Mouse (Mus musculus): Measurements from ENCODE around the gene Wscd2.
"Not testable (repeated sequence)": the region's sequence is repeated elsewhere in the genome, so short reads cannot be mapped to it uniquely, and the experiment has no call there.

Wscd2 gene

DNA sequence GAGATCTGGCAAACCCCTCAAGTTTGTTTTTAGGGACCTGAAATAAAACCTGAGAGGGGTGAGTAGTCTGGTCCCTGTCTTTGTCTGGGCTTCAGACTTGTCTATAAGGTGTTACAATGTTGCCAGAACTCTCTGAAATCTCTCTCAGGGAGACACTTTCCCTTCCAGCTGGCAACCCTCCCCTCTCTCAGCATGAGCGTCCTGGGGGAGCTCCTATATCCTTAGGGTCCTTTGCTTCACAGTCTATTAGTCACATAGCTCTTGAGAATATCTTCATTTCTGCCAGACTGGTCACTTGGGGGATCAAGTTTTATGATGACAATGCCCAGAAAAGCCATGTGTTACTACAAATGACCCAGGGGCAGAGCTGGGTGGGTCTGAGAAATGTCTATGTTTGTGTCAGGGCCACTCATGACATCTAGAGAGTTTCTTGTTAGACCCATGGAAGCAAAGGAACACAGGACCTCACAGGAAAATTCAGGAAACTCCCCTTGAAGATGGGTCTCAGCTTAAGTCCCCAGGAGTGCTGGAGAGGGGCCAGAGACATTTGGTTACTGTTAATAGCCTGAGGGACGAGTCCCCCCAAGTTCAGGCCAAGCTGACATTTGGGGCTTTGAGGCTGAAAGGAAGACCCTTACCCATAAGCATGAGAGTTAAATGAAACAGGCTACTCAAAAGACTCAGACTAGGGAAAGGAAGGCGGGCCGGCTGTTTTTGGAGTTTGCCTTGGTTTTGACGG, 93.5 kb downstream of the Wscd2 start:
- DNase-seq (ENCODE audit: low read depth) = no peak

- no peak for DNase-seq (ENCODE audit: low read depth)
These were observed 94.3 kb downstream of the Wscd2 start for GRCm38 (mm10) chr5:113584439-113584838.

GRCm38 (mm10) chr5:113585619-113586457, 95.7 kb downstream of the Wscd2 start:
- DNase-seq (ENCODE audit: low read depth) = not testable (repeated sequence)

- not testable (repeated sequence) for DNase-seq (ENCODE audit: low read depth)
These were observed 96.3 kb downstream of the Wscd2 start for GRCm38 (mm10) chr5:113586458-113586849.

DNA sequence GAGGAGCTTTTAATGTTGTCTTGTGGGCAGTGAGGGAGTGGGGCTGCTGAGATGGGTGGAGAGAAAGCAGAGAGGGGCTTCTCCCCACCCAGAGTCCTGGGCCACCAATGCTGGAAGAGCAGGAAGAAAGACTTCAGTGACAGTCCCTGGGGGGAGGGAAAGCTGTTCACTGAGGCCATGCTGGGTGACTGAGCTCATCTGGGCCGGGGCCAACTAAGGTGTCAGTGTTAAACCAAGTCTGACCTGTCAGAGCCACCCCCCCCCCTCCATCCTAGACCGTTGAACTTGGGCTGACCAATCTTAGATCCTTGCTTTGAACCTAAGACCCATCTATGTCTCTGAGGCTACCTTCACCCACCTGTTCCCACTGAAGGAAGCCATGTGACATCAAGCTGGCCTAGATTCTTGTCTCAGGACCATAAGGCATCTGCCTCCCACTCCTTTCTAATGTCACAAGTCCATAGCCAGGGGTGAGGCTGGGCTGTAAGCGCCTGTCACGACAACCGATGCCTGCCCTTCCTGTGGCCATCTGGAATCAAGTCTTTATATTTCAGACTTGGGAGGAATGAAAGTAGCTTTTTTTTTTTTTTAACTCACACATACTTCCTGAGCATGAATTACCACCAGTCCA, 100.0 kb downstream of the Wscd2 start:
- no peak for DNase-seq (ENCODE audit: low read depth)

- DNase-seq (ENCODE audit: low read depth) = no peak
These were observed 101.0 kb downstream of the Wscd2 start for GRCm38 (mm10) chr5:113591166-113591565.

DNA sequence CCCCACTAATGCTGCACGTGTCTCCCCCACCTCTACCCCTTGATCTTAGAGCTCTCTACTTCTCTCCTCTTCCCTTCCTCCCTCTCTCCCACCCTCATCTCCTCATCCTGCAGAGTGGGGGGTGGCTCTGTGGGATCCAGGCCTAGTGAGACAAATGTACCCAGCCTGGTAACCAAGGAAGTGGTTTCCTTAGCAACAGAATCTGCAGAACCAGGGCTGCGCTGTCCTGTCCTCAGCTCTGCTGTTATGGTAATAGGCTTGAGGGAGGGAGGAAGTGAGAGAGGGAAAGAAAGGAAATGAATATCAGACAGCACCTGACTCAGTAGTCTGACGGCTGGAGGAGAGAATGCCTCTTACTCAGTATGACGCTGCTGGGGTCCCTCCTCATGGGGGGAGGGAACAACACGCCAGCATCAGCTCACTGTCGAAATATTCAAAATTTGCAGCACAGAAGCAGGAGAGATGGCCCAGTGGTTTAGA, 101.7 kb downstream of the Wscd2 start:
- no peak for DNase-seq (ENCODE audit: low read depth)

- DNase-seq (ENCODE audit: low read depth) = no peak
These were observed 104.0 kb downstream of the Wscd2 start for GRCm38 (mm10) chr5:113593911-113594705.

GRCm38 (mm10) chr5:113596252-113596651, 106.1 kb downstream of the Wscd2 start:
- DNase-seq (ENCODE audit: low read depth) = no peak

DNA sequence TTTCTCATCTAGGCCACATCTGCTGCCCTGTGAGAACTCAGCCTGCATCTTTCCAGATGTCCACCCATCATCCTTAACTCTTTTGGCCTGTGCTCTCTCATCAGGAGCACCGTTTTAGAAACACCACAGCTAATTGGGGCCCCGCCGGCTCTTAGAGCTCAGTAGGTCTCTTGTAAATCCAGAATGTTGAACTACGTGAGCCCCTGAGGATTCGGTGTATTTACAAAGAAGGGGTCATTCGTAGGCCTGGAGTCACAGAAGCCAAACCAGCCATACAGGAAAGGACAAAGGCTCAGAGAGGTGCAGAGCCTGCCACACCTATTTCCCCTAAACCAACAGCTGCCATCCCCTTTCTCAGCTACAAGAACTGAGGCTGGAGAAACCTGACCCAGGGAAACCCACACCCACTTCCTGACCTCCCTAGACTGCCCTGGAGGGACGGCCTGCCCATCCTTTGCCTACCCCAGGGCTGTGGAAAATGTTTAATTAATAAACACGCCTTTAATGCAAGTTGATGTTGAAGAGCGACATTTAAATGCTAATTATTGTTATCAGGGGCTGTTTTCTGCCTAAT, 106.7 kb downstream of the Wscd2 start:
- no peak for DNase-seq (ENCODE audit: low read depth)

- DNase-seq (ENCODE audit: low read depth) = no peak
These were observed 110.0 kb downstream of the Wscd2 start for GRCm38 (mm10) chr5:113600181-113600580.

- DNase-seq (ENCODE audit: low read depth) = no peak
These were observed 110.7 kb downstream of the Wscd2 start for GRCm38 (mm10) chr5:113600803-113601202.

GRCm38 (mm10) chr5:113603471-113603870, 113.3 kb downstream of the Wscd2 start:
- no peak for DNase-seq (ENCODE audit: low read depth)

GRCm38 (mm10) chr5:113604758-113605157, 114.6 kb downstream of the Wscd2 start:
- no peak for DNase-seq (ENCODE audit: low read depth)

DNA sequence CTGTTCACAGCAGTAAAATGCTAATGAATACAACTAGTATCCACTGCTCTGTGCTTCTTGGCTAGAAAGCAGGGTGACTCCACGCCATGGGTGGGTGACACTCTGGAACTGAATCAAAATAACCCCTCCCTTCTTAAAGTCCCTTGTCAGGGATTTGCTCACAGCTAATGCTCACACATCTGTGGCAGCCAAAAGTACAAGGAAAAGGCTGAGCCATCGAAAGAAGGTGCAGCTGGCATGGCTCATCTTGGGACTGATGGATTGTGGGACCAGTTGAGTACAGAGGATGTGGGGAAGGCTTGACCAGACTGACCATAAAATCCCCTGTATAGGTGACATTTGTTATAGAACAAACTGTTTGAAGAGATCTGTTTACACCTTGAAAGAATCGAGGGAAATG, 116.0 kb downstream of the Wscd2 start:
- no peak for DNase-seq (ENCODE audit: low read depth)

DNA sequence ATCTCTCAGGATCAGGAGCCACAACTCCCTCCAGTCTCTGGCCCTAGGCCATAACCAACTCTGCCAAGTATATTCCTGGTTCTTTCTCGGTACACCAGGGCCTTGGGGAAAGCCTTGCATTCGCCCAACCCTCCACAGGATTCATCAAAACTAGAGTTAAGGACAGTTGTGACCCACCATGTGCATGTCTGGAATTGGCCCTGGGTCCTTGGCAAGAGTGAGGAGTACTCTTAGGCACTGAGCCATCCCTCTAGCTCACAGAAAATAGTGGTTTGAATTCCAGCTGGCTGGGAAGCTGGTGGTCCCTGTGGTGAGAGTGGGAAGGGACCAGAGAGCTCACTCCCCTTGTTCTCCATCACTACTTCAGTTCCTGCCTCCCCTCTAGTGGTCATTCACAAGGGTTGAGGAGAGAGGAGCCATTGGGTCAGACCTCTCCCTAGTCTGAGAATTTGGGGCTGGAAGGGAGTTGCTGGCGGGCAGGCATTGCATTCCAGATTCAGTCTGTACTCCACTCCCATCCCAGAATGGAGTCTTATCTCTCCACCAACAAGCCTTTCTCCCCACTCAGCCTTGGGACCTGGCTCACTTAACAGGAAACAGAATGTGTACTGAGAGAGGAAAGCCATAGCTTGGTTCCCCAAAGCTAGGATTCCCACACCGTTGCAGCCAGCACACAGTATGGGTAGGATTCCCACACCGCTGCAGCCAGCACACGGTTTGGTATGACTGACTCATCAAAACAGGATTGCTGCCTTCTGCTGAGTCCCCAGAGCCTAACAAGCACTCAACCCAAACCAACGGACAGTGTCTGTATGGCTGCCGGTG, 117.0 kb downstream of the Wscd2 start:
- DNase-seq (ENCODE audit: low read depth) = no peak

GRCm38 (mm10) chr5:113607941-113608431, 117.9 kb downstream of the Wscd2 start:
- DNase-seq (ENCODE audit: low read depth) = no peak

GRCm38 (mm10) chr5:113608511-113608910, 118.4 kb downstream of the Wscd2 start:
- DNase-seq (ENCODE audit: low read depth) = no peak

DNA sequence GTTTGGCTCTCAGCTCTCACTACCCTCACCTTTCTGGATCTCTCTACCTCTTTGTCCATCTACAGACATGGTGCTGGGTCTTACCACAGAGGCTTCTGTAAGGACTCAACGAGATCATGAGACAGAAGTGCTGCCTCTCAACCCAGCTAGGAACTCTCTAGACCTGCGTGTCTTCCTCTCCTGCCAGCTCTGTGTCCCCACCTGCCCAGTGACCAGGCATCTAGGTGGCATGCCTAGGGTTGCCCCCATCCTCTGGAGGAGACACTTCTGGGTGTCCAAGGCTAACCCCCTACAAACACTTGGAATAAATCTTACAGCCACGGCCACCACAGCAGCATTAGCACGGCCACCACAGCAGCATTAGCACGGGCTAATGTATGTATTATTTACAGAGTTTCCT, 119.8 kb downstream of the Wscd2 start:
- DNase-seq (ENCODE audit: low read depth) = no peak

- no peak for DNase-seq (ENCODE audit: low read depth)
These were observed 120.4 kb downstream of the Wscd2 start for GRCm38 (mm10) chr5:113610490-113610889.

Measured in c-Kit-positive CD71-positive TER-119-negative erythroid progenitor cells, embryonic 14.5 days (primary cell).